Mouse (Mus musculus): ENCODE data around the gene Gm4214.
"Not testable (repeated sequence)": the region's sequence is repeated elsewhere in the genome, so short reads cannot be mapped to it uniquely, and the experiment has no call there.

The Gm4214 gene

GRCm38 (mm10) chr7:22984573-22984972, at the start of gene Gm4214:
Gene Gm4214 (minus strand): TSS chr7:22984673.
- not testable (repeated sequence) for DNase-seq (ENCODE audit: extremely low read depth, insufficient read length, low spot score)

GRCm38 (mm10) chr7:23019823-23020222, 35.4 kb upstream of the Gm4214 start, which contains the start of gene Gm4216:
Gene Gm4216 (minus strand): TSS chr7:23019923.
- DNase-seq (ENCODE audit: extremely low read depth, insufficient read length, low spot score): not testable (repeated sequence)
